Mouse (Mus musculus) spleen, adult 2 months (tissue): ENCODE data around the gene Col6a2.

Experiments used
- CTCF ChIP-seq: fragments of 200-500 bp; IDR thresholded peaks from 2 replicates; pipeline ENCODE4 v1.5.1; 2011; ENCODE audit warnings: mild to moderate bottlenecking, inconsistent platforms; ENCODE audit not compliant: insufficient read depth, insufficient read length, insufficient replicate concordance; ENCODE audit errors: extremely low read depth
- POLR2A ChIP-seq: fragments of 200-500 bp; IDR thresholded peaks from 2 replicates; pipeline ENCODE4 v1.6.1; 2011; ENCODE audit warnings: low read depth, low read length, inconsistent platforms

- TF ChIP-seq POLR2A: no peak
- no peak for TF ChIP-seq CTCF
Observed at GRCm38 (mm10) chr10:76668261-76668946, 45.0 kb upstream of the Col6a2 start.
